24 mouse cellular contexts compared by ENCODE assay signal in genomic region chr7:77572872-77573271, GRCm38 (mm10).
"Had no signal": no experiment of that assay in that cellular context is flagged by ENCODE, and none has a peak within 500 bp of the region (broad histone marks: within the 10 kb centered on the region; RNA-seq: fewer than 3 reads in every experiment).

No protein-coding gene starts in this region.

- H3K9ac ChIP-seq: intestine, embryonic 15.5 days; kidney, embryonic 15.5 days; limb, embryonic 13.5 days; liver, embryonic 12.5 days; liver, embryonic 15.5 days; lung, embryonic 15.5 days; midbrain, embryonic 13.5 days; neural tube, embryonic 13.5 days had no signal

- H3K27ac ChIP-seq: intestine, embryonic 15.5 days; kidney, embryonic 15.5 days; limb, embryonic 10.5 days; limb, embryonic 13.5 days; liver, embryonic 12.5 days; liver, embryonic 15.5 days; lung, embryonic 15.5 days; midbrain, embryonic 10.5 days; midbrain, embryonic 13.5 days; neural tube, embryonic 13.5 days had no signal

- H3K4me1 ChIP-seq: intestine, embryonic 15.5 days; kidney, embryonic 15.5 days; limb, embryonic 10.5 days; limb, embryonic 13.5 days; liver, embryonic 12.5 days; liver, embryonic 15.5 days; lung, embryonic 15.5 days; megakaryocyte, embryonic 14.5 days; midbrain, embryonic 10.5 days; midbrain, embryonic 13.5 days; neural tube, embryonic 13.5 days had no signal

- H3K4me2 ChIP-seq: intestine, embryonic 15.5 days; kidney, embryonic 15.5 days; limb, embryonic 13.5 days; liver, embryonic 12.5 days; liver, embryonic 15.5 days; lung, embryonic 15.5 days; midbrain, embryonic 13.5 days; neural tube, embryonic 13.5 days had no signal

- H3K36me3 ChIP-seq: intestine, embryonic 15.5 days; kidney, embryonic 15.5 days; limb, embryonic 10.5 days; limb, embryonic 13.5 days; liver, embryonic 12.5 days; liver, embryonic 15.5 days; lung, embryonic 15.5 days; midbrain, embryonic 10.5 days; midbrain, embryonic 13.5 days; neural tube, embryonic 13.5 days had no signal

- H3K9me3 ChIP-seq: intestine, embryonic 15.5 days; kidney, embryonic 15.5 days; limb, embryonic 10.5 days; limb, embryonic 13.5 days; liver, embryonic 12.5 days; liver, embryonic 15.5 days; lung, embryonic 15.5 days; midbrain, embryonic 10.5 days; midbrain, embryonic 13.5 days; neural tube, embryonic 13.5 days had no signal

- DNase-seq: kidney, adult 11 months; kidney, adult 8-10 months; kidney, postnatal 10 days; kidney, postnatal 36 days; liver; lung, adult 18-20 months; lung, postnatal 10 days; lung, postnatal 36 days; thymus, adult 2 months; thymus, postnatal 14 days; thymus, postnatal 4 days had no signal

- H3K4me3 ChIP-seq: intestine, embryonic 15.5 days; kidney, embryonic 15.5 days; limb, embryonic 10.5 days; limb, embryonic 13.5 days; liver, embryonic 12.5 days; liver, embryonic 15.5 days; lung, embryonic 15.5 days; megakaryocyte, embryonic 14.5 days; midbrain, embryonic 10.5 days; midbrain, embryonic 13.5 days; myocyte; neural tube, embryonic 13.5 days had no signal

- ATAC-seq: intestine, embryonic 15.5 days; liver, embryonic 12.5 days; midbrain, embryonic 13.5 days; midbrain, embryonic 16.5 days had no signal

- H3K27me3 ChIP-seq: intestine, embryonic 15.5 days; kidney, embryonic 15.5 days; limb, embryonic 13.5 days; liver, embryonic 12.5 days; liver, embryonic 15.5 days; lung, embryonic 15.5 days; megakaryocyte, embryonic 14.5 days; midbrain, embryonic 13.5 days; neural tube, embryonic 13.5 days had no signal
